Mouse (Mus musculus): Measurements from ENCODE around the gene Tbck.

DNA sequence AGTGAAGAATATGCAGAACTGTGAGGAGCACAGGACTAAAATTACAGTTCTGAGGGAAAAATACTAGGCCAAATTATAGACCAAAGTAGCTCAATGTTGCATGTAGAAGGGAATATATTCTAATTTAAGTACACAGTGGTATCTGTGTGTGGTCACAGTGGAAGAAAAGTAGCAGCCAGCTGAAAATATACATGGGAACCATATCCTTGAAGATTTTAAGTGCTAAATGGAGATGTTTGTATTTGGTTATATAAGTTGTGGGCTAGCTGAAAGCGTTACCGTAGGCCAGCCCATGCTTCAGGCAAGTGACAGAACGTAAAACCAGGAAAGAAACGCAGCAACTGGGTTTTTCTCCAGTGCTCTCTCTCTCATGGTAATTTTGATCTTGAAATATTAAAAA is 33.4 kb downstream of the Tbck start:
- TF ChIP-seq CTCF (IDR thresholded peaks at IDR 0.05) (no peak), EP300 (IDR thresholded peaks at IDR 0.05) (no peak)
